Mouse (Mus musculus): Measurements from ENCODE around the gene Prrc2c.

DNA sequence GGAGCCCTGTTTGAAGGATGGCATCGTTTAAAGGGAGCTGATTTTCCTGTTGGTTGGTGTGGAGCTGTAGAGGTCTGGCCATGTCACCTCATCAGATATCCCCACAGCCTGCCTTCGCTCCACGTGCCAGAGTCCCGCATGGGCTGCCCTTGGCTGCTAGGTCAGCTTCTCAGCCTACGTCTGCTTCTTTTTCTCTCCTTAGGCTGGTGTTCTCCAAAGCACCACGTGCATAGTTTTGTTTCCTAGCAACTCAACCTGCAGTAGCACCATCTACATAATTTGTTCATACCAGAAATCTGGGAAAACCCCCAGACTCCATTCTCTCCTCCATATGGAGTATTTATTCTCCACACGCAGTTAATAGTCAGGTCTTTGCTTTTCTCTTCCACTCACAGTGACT is 9.3 kb upstream of the Prrc2c start:
- no peak for TF ChIP-seq CTCF (IDR thresholded peaks at IDR 0.05; ENCODE audit: control insufficient read depth, insufficient read depth, insufficient read length)
- no peak for TF ChIP-seq MAX (IDR thresholded peaks at IDR 0.05)
- TF ChIP-seq FOSL1 (IDR thresholded peaks at IDR 0.05; ENCODE audit: insufficient read depth, low read length, poor library complexity, severe bottlenecking), result no peak

Data from C2C12 (cell line).